Mouse (Mus musculus) c-Kit-positive CD71-positive TER-119-negative erythroid progenitor cells, embryonic 14.5 days (primary cell): Measurements from ENCODE around the gene Tdrkh.
A peak's percentile ranks its signal among the peaks of the same experiment; 100 is the strongest.

Source experiments
- DNase-seq: peaks from one replicate; pipeline ENCODE4 v3.0.0-alpha.2; 2013; ENCODE audit warnings: low read depth

Gene Tdrkh

GRCm38 (mm10) chr3:94463926-94464578 is 51.0 kb downstream of the Tdrkh start:
- DNase-seq, result no peak

DNA sequence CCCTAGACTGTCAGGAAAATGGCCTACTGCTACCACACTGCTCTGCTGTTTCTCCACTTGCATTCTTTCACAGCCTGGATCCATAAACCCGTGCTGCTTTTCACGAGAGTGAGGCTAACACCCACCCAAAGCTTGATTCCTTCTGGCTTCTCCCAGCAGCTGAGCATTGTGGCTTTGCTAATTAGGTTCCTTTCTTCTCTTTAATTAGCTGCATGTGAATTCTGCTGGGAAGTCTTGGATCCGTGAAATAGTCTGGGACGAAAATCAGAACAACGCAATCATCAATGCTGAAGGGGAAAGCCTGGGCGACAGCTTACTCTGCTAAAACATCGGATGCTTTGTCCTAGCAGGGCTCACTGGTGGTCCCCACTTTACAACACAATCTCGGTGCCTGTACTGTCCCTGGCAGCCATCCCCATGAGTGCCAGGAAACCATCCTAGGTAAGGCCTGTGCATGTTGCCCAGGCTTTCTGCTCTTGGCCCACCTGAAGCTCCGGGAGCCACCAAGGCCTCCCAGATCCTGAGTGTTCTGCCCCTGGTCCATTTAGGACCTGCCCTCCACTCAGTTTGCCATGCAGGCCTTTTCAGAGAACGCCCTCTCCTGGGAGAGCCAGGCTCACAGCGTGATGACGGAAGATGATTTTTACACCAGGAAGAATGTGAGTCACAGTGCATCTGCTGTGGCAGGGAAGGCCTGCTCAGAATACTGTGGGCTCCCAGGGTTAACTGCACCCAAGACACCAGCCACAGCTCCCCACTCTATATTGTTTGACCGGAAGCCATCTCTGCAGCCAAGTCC is 52.8 kb downstream of the Tdrkh start:
- no peak for DNase-seq

- no peak for DNase-seq
Measured at GRCm38 (mm10) chr3:94468931-94469330, 55.9 kb downstream of the Tdrkh start.

- DNase-seq, result no peak
Measured at GRCm38 (mm10) chr3:94472447-94473114, 59.5 kb downstream of the Tdrkh start.

DNA sequence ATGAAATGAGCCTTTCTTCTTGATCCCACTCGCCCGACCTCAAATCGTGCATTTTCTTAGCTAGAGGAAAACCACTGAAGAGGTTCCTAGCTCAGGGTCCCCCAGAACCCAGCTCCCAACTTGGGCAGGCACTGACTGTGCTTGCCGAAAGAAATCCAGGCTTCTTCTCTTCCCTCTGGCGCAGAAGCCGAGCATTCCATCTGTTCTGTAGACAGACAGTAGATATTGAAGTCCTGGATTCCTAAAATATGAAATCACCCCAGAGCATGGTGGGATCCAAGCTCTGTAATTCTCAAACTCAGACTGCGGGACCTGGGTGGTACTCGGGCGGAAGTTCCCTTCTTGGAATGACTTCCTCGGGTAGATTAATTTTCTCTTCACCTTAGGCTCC is 60.0 kb downstream of the Tdrkh start:
- DNase-seq, result no peak

DNA sequence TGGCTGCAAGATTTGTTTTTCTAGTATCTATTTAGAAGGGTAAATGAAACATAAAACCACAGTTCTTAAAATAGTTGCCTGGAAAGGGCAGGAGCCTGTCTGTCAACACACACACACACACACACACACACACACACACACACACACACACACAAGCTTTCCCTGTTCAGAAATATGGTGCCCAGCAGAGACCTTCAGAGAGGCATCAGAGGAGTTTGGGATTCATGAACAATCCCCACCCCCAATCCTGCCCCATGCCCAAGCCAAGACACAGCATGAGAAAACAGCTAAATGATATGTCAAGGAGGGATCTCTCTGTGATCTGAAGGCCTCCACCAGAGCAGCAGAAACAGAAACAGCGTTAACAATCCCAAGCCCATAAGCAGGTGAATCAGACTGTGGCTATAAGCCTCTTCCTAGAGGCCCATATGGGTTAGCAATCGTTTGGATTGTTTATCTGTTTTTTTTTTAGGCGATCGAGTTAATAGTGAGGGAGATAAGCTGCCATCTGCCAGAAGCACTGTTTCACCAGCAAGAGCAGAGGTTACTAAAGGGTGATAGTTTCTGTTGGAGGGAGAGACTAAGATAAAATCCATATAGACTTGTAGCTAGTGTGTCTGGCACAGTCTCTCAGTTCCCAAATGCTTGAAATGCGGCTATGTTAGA is 60.6 kb downstream of the Tdrkh start:
- DNase-seq, result no peak

GRCm38 (mm10) chr3:94476301-94477035 is 63.4 kb downstream of the Tdrkh start:
- DNase-seq, result no peak

GRCm38 (mm10) chr3:94477444-94477843 is 64.4 kb downstream of the Tdrkh start:
- no peak for DNase-seq

GRCm38 (mm10) chr3:94477981-94478422 is 64.9 kb downstream of the Tdrkh start, which contains the start of gene Celf3:
Gene Celf3, plus strand, starts transcription at chr3:94478295.
- peak; percentile 46 for DNase-seq

DNA sequence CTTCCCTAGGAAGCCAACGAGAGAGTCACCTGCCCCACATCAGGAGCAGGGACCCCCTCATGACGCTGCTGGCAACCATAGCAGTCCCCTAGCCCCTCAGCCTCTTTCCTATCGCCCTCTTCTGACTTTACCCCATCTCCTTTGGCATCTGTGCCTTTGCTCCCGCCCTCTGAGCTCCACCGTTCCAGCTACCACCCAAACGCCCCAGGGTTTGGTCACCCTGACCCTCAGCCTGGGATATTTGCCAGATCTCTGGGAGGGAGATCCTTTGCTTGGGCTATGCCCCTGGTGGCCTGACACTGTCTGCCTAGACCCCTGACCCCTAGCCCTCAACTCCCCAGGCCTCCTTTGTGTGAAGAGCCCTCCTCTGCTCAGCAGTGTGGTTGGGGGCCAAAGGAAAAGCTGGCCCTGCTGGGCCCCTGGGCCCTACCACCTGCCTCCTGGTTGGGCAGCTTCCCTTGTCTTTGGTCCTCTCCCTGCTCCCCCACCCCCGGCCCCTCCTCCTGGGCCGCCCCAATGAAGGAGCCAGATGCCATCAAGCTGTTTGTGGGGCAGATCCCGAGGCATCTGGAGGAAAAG is 65.6 kb downstream of the Tdrkh start:
- no peak for DNase-seq

DNA sequence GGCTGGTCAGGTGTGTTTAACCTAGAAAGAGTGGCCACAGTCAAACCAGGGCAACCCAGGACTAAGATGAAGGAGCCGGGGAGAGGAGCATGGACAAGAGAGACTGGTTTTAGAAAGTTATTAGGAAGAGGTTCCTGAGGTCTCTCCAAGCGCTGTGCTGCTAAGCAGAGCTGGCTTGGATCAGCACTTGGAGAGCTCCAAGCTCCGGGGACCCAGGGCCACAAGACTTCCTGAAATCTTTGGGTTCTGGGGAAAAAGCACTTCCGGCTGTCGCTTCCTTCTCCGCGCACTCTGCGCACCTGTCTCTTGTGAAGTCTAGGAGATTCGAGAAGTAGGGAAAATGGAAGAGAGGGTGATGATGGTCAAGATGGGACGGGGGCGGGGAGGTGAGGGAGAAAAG is 66.5 kb downstream of the Tdrkh start:
- no peak for DNase-seq

- DNase-seq, result no peak
Measured at GRCm38 (mm10) chr3:94480291-94480884, 67.3 kb downstream of the Tdrkh start, which contains the start of gene Riiad1. Gene Riiad1, minus strand, starts transcription at chr3:94480341.

GRCm38 (mm10) chr3:94481429-94481828 is 68.4 kb downstream of the Tdrkh start:
- no peak for DNase-seq

DNA sequence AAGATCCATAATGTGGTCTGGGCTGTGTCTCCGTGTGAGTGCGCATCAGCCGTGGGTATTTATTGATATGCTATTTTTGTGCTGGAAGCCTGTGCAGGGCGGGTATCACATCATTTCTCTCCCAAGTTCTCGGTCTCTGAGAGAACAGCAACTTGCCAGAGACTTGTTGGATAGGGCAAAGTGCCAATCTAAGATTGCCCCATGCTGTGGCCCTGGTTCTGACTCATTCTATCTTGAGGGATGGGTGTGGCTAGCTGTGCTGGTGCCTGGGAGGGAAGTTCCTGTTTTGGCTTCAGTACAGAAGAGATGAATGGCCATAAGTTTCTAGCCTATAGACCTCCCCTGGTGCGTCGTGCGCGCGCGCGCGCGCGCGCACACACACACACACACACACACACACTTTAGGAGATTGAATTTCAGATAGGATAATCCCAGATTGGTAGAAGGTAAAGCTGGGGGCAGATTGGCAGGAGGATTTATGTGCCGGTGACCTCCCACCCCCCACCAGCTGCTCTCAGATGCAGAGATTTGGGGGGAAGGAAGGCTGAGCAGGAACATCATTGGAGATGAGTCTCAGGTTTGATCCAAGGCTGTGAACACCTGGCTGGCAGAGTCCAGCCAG is 69.8 kb downstream of the Tdrkh start:
- DNase-seq, result no peak

GRCm38 (mm10) chr3:94483790-94484439 is 70.8 kb downstream of the Tdrkh start:
- DNase-seq, result no peak
